Mouse (Mus musculus): ENCODE results near the gene Ltc4s.

The Ltc4s gene

GRCm38 (mm10) chr11:50245269-50245668, 6.9 kb upstream of the Ltc4s start:
- DNase-seq: no peak

- DNase-seq: no peak
These were observed 5.5 kb upstream of the Ltc4s start for GRCm38 (mm10) chr11:50243926-50244325.

- peak in 1 of 2 experiments; percentile 25 for DNase-seq
These were observed 2.0 kb upstream of the Ltc4s start for GRCm38 (mm10) chr11:50240235-50240911.

- peak in 1 of 2 experiments; percentile 39 for DNase-seq
These were observed 690 bp upstream of the Ltc4s start for GRCm38 (mm10) chr11:50238821-50239791.

GRCm38 (mm10) chr11:50236937-50237835, 1.2 kb downstream of the Ltc4s start:
- no peak for DNase-seq

GRCm38 (mm10) chr11:50236540-50236936, 1.9 kb downstream of the Ltc4s start:
- DNase-seq: peak; percentile 94

- DNase-seq: no peak
These were observed 3.8 kb downstream of the Ltc4s start for GRCm38 (mm10) chr11:50234606-50235005.

GRCm38 (mm10) chr11:50233993-50234392, 4.4 kb downstream of the Ltc4s start:
- no peak for DNase-seq

- no peak for DNase-seq
These were observed 5.4 kb downstream of the Ltc4s start for GRCm38 (mm10) chr11:50233022-50233421.

- DNase-seq: peak in 1 of 2 experiments; percentile 75
These were observed 7.0 kb downstream of the Ltc4s start for GRCm38 (mm10) chr11:50231411-50231810.

GRCm38 (mm10) chr11:50230481-50231304, 7.7 kb downstream of the Ltc4s start:
- peak in 1 of 2 experiments; percentile 55 for DNase-seq

GRCm38 (mm10) chr11:50229252-50229910, 9.0 kb downstream of the Ltc4s start:
- no peak for DNase-seq

- no peak for DNase-seq
These were observed 9.6 kb downstream of the Ltc4s start for GRCm38 (mm10) chr11:50228772-50229171.

- no peak for DNase-seq
These were observed 10.7 kb downstream of the Ltc4s start for GRCm38 (mm10) chr11:50227736-50228135.

- DNase-seq: peak in 1 of 2 experiments; percentile 51
These were observed 11.2 kb downstream of the Ltc4s start for GRCm38 (mm10) chr11:50227226-50227625.

- no peak for DNase-seq
These were observed 12.0 kb downstream of the Ltc4s start for GRCm38 (mm10) chr11:50226406-50226805.

GRCm38 (mm10) chr11:50225611-50226378, 12.6 kb downstream of the Ltc4s start:
- peak; percentile 62 to 66 for DNase-seq

- peak; percentile 90 to 92 for DNase-seq
These were observed 13.5 kb downstream of the Ltc4s start for GRCm38 (mm10) chr11:50224671-50225530.

Measured in lung, postnatal 4 days (tissue).